Mouse (Mus musculus) activated CD4-positive, CD25-positive, alpha-beta regulatory T cell, adult 9 weeks (primary cell): Measurements from ENCODE around the gene Bri3bp. TPM values are rescaled to one million over a fixed set of nuclear protein-coding genes. Genes with fewer than 3 reads are reported as not detected.

ENCODE experiments used
- polyA plus RNA-seq: library from polyadenylated mRNA; unstranded; fragments of 100-300 nt; shearing (Covaris generic); gene quantifications from one replicate; pipeline ENCODE4 v1.2.1, GENCODE M21; 2017

Bri3bp gene
- polyA plus RNA-seq, result 6.9 TPM

DNA sequence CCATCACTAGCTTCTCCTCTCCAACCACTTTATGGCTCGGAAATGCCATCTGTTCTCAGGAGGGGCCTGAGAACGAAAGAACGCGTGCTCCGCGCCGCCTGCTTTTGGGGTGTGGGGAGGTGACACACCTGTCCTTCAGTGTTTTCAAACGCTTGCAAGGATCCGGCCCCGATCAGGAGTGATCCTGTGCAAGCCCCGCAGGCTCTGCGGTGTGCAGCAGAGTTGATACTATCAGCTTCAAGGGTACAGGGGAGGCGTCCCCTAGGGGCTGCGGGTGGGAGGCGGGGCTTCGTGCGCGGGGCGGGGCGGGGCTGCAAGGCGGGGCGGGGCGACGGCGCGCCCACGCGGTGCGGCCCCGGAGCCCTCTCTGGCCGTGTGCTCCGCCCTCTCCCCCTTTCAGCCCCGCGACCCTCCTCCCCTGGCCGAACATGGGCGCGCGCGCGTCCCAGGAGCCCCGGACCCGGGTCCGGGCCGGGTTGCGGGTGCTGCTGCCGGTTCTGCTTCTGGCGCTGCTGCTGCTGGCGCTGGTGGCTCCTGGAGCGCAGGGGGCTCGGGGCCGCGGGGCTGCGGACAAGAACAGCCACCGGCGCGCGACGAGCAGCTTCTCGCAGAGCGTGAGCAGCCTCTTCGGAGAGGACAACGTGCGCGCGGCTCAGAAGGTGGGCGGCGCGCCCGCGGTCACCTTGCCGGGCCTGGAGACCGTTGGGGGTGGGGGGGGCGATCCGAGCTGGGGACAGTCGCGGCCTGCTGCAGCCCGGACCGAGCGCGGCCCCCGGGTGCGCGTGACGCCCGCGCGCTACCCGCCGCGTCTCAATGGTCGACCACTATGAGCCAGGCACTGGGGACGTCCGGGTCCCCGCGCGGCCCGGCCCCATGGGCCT lies at the start of gene Bri3bp:
Gene Bri3bp (plus strand): TSS at position 335 of the 881 bp plus-strand sequence.

GRCm38 (mm10) chr5:125433793-125434337 lies 7.5 kb upstream of the Bri3bp start, which contains the start of gene Dhx37:
Gene Dhx37 (minus strand): TSS chr5:125434121.

DNA sequence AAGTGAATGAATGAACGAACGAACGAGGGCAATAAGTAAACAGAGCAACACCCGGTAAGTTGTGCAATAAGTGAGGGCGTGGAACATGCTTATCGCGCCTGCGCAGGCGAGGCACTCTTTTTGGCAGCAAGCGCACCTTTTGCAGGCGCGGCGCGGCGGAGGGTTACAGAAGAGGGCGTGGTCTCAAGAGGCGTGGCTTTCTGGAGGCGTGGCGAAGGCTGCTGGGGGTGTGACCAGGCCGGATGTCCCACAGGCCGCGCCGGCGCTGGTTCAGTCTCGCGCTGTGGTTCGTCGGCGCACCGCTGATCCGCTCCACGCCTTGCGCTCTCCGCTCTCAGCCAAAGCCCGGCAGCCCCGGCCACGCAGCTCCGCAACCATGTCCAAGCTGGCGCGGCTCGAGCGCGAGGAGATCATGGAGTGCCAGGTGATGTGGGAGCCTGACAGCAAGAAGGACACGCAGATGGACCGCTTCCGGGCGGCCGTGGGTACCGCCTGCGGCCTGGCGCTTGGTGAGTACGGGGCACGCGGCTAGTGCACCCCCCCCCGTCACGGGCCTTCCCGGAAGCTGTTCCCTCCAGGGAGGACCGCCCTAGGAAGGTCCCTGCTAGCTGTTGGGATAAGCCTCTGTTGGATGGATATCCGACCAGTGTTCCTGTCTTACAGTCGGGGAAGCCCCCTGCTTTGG lies 34.4 kb downstream of the Bri3bp start, which contains the start of gene Aacs:
Gene Aacs (plus strand): TSS at position 214 of the 685 bp plus-strand sequence.

Other genes with a start within 250 kb of the Bri3bp start
- 18.9 TPM for gene Scarb1, start 100.5 kb upstream of the Bri3bp start, polyA plus RNA-seq
- gene Gm10382, start 52.2 kb upstream of the Bri3bp start, polyA plus RNA-seq, result 4.5 TPM
- gene Ubc, start 51.4 kb upstream of the Bri3bp start, polyA plus RNA-seq, result 1,298 TPM
- 21.3 TPM for gene Dhx37, start 7.4 kb upstream of the Bri3bp start, polyA plus RNA-seq
- gene Aacs, start 34.2 kb downstream of the Bri3bp start, polyA plus RNA-seq, result 53.4 TPM
- 0.32 TPM for gene Tmem132b, start 90.2 kb downstream of the Bri3bp start, polyA plus RNA-seq